Mouse (Mus musculus) naive thymus-derived CD4-positive, alpha-beta T cell, adult 2 months (primary cell): ENCODE results near the gene Gm45213.

Experiments used
- DNase-seq: peaks from one replicate; pipeline ENCODE4 v3.0.0-alpha.2; 2011; ENCODE audit warnings: low read depth

Gene Gm45213

DNA sequence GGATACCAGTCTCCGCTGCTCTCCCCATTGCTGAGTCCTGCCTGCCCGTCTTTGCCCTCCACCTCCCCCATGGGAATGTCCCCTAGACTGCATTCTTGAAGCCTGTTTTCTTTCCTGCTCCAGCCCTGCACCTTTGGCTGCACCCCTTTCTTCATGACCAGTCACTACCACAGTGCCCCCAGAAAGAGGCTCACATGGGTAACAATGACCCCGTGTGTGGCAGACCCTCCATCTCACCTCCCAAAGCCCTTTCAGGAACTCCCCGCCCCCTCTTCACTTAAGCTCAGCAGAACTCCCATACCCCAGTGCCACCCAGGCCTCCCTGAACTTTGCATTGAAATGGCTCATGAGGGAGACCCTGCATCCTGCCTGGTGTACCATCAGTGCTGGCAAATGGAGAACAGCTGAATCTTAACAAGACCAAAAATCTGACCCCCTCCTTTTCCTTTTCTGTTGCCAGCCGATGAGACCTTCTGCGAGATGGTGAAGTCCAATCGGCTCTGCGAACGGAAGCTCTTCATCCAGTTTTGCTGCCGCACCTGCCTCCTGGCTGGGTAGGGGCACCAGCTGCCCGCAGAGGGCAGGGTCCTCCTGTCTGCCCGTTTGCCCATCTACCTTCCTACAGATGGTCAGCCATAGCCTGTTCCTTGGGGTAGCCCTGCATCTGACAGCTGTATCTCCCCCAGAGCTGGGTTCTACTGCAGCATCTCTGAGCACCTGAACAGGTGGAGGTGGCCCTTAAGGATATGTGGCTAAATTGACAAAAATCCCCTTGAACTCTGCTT is 5.2 kb downstream of the Gm45213 start:
- DNase-seq: no peak

DNA sequence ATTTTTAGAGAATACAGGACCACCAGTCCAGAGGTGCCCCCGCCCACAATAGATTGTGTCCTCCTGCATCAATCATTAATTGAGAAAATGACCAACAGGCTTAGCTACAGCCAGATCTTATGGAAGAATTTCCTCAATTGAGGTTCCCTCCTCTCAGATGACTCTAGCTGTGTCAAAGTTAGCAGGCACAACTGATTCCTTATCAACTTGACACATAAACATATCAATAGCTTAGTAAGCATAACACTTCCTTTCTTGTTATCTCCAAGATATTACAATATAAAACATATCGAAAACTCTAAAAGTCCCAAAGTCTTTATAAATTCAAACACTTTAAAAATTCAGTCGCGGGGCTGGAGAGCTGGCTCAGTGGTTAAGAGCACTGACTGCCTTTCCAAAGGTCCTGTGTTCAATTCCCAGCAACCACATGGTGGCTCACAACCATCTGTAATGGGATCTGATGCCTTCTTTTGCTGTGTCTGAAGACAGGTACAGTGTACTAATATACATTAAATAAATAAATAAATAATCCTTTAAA is 10.6 kb downstream of the Gm45213 start:
- DNase-seq: no peak

- DNase-seq: peak; percentile 49
These were observed 12.0 kb downstream of the Gm45213 start for GRCm38 (mm10) chr7:66055356-66055755.

- DNase-seq: no peak
These were observed 15.3 kb downstream of the Gm45213 start, which contains the start of gene Snrpa1 for GRCm38 (mm10) chr7:66058703-66059102. Gene Snrpa1, plus strand, starts transcription at chr7:66059003.

- peak; percentile 87 for DNase-seq
These were observed 16.9 kb downstream of the Gm45213 start for GRCm38 (mm10) chr7:66060066-66060956.

- DNase-seq: no peak
These were observed 17.7 kb downstream of the Gm45213 start for GRCm38 (mm10) chr7:66061057-66061456.

GRCm38 (mm10) chr7:66076411-66076810 is 33.0 kb downstream of the Gm45213 start:
- DNase-seq: no peak

DNA sequence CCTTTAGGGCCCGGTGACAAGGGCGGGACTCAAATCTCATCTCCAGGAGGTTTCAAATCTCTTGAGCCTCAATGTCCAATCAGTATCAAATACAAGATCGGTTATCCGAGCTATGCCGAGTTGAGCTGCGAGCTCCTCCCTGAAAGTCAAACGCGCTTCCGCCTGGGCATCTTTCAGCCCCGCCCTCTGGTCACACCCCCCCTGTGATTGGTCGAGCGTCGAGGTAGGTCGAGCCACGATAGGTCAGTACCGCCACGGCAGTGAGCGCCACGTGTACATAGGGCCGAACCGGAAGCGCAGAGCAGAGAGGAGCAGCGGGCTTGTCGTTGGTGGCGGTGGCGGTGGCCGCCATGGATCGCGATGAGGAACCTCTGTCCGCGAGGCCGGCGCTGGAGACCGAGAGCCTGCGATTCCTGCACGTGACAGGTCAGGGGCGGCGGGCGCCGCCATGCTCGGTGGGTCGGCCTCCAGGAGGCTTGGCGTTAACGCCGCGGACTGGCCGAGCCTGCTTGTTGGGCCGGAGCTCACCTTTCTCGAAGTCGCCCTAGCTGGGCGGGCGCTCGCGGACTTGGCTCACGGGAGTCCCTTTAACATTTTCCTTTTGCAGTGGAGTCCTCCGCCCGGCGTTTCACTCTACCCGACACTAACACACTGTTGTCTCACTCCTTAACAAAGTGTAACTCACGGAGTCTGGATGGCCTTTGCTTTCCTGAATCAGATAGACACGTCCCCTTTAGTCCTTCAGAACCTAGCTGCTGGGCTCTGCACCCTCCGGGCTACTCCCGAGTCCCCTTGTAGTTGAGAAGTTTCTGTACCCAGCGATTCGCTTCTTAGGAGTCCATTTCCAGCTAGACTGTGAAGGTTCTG is 36.2 kb downstream of the Gm45213 start, which contains the start of gene Selenos:
Gene Selenos (plus strand): TSS at position 286 of the 867 bp plus-strand sequence.
- DNase-seq: peak; percentile 98

- DNase-seq: no peak
These were observed 36.8 kb downstream of the Gm45213 start for GRCm38 (mm10) chr7:66080231-66080613.

DNA sequence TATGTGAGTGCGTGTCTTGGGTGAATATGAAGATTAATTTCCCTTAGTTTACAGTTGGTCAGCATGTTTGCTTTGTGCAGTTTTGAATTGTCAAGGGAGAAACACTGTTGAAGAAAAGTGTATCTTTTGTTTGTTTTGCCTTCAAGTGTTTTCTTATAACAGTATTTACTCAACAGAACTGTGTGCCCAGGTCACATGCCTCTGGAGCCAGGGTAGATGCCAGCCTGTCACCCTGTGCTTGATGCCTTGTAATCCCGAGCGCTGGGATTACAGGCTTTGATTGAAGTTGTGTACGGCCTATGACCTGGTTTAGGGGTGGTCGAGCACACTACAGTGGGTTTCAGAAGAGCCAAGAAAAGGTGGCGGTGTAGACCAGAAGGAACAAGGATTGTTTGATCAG is 40.4 kb downstream of the Gm45213 start:
- no peak for DNase-seq

- DNase-seq: no peak
These were observed 41.1 kb downstream of the Gm45213 start for GRCm38 (mm10) chr7:66084546-66084945.

DNA sequence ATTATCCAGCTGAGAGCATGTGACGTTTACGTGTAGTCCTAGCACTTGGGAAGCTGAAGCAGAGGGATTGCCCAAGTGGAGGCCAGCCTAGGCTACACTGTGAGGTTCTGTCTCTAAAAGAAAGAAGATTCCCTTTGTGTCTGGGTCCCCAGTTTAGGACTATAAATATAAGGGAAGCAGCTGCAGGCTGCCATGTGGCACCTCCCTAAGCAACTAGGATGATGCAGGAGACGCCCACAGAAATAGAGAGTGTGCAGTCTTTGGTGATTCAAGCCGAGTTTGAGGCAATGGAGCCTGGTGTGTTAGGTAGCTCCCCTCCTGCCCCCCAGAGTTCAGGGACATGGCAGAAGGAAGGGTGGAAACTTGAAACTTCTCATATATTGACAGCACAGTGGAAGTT is 44.2 kb downstream of the Gm45213 start:
- no peak for DNase-seq

DNA sequence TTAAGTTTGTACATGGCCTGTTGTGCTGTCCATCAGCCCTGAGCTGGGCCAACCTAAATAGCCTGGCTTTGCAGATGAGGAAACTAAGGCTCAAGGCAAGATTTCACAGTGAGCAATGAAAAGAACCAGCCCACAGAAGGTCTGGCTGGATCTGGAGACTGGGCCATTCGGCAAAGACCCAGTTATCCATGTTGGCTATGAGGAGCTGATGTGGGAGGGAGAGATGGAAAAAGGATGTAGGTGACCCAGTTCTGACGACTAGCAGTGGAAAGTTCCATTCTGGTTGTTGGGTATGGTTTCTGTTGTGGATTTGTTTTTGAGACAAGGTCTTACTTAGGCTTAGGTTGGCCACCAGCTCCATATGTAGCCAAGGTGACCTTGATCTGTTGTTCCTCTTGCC is 44.7 kb downstream of the Gm45213 start:
- DNase-seq: no peak

GRCm38 (mm10) chr7:66090676-66091190 is 47.3 kb downstream of the Gm45213 start:
- DNase-seq: no peak

- no peak for DNase-seq
These were observed 48.2 kb downstream of the Gm45213 start for GRCm38 (mm10) chr7:66091553-66091952.

DNA sequence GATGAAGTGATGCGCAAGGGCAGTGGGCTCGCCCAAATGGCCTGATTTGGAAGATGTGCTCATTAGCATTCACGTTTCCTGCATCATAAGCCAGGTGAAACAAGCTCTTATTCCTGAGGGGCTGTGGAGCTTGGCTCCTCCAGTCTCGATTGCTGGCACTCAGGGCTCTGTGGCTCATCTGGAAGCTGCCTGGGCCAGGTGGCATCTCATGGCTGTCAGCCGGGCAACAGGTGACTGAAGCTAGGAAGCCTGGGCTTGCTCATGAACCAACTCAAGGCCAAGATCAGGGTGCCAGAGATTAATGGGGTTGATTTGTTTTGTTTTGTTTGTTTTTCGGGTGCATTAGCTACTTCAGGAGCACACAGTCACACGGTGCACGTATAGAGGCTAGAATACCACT is 49.3 kb downstream of the Gm45213 start:
- no peak for DNase-seq

- DNase-seq: no peak
These were observed 50.7 kb downstream of the Gm45213 start for GRCm38 (mm10) chr7:66094141-66094540.

DNA sequence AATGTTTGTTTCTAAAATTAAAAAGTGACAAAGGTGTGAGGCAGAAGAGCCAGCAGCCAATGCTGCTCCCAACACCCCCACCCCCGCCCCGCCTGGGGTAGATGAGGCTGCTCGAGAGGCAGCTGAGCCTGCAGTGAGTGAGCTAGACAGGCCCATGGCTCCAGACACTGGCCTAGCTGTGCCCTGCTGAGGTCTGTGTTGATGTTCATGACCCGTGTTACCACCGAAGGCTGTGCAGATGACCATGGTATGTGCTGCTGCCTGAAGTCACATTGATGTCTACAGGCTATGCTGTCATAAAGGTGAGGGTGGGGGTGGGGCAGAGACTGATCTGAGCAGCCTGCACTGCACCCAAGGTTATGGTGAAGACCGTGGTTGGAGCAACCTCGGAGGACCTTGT is 55.4 kb downstream of the Gm45213 start:
- DNase-seq: no peak

GRCm38 (mm10) chr7:66101866-66102265 is 58.5 kb downstream of the Gm45213 start:
- DNase-seq: peak; percentile 82

DNA sequence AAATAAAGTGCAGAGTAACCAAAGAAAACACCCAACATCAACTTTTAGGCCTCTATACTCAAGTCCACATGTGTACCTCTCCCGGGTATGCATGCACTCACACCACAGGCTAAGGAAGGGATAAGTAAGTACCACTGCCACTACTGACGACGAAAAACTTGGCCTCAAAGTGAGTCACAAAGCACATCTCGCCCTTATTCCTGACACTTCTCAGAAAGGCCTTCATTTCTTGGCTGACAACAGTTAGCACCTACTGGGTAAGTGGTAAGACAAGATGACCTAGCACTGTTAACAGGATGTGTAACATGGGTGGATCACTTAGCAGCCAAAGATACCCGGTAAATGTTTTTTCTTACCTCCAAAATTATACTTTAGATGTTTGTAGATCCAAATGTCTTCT is 61.1 kb downstream of the Gm45213 start:
- no peak for DNase-seq

DNA sequence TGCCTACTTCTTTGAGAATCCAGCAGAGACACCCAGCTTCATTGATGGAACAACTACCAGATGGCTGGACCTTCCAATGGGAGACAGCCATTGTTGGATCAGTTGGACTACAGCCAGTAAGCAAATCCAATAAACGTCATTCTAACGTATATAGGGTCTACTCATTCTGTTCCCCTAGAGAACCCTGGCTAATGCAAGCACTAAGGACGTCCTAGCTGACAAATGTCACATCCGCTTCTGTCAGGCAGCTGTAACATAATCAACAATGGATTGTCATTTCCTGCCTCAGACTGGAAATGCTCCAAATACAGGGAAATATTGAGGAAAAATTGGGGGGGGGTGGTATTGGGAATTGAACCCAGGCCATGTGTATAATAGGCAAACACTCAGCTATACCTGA is 62.4 kb downstream of the Gm45213 start:
- no peak for DNase-seq
